Mouse (Mus musculus) heart, embryonic 16.5 days (tissue): ENCODE data around the gene Cpxm1. TPM values are rescaled to one million over a fixed set of nuclear protein-coding genes. Genes with fewer than 3 reads are reported as not detected.

Experiments
- ATAC-seq: fragments of 200-750 bp; cut with Nextera tagmentation; replicated peaks from 2 replicates; pipeline ENCODE4 v1.8.0; 2017; ENCODE audit warnings: moderate number of reproducible peaks; ENCODE audit not compliant: insufficient read depth, low FRiP score; ENCODE audit errors: extremely low read depth
- H3K27ac ChIP-seq: fragments of 300-500 bp; sonication (generic); 2 replicates; pipeline ENCODE4 v1.5.1; 2014; ENCODE audit warnings: mild to moderate bottlenecking, low read length, control low read depth, moderate library complexity
- H3K27me3 ChIP-seq: fragments of 300-500 bp; sonication (generic); 2 replicates; pipeline ENCODE4 v1.6.1; 2014; ENCODE audit warnings: low read length, mixed read lengths; ENCODE audit not compliant: control insufficient read depth, insufficient read depth
- H3K36me3 ChIP-seq: fragments of 300-500 bp; sonication (generic); 2 replicates; pipeline ENCODE4 v1.6.1; 2014; ENCODE audit not compliant: control insufficient read depth, insufficient read depth
- H3K4me1 ChIP-seq: fragments of 300-500 bp; sonication (generic); 2 replicates; pipeline ENCODE4 v1.6.1; 2014; ENCODE audit warnings: low read length, mixed read lengths; ENCODE audit not compliant: control insufficient read depth, insufficient read depth
- H3K4me2 ChIP-seq: fragments of 300-500 bp; sonication (generic); 2 replicates; pipeline ENCODE4 v1.6.1; 2014; ENCODE audit warnings: low read depth, mild to moderate bottlenecking, control low read depth, low read length
- H3K4me3 ChIP-seq: fragments of 300-500 bp; sonication (generic); 2 replicates; pipeline ENCODE4 v1.5.1; 2014; ENCODE audit warnings: mild to moderate bottlenecking, control low read depth, low read length
- H3K9ac ChIP-seq: fragments of 300-500 bp; sonication (generic); 2 replicates; pipeline ENCODE4 v1.6.1; 2014; ENCODE audit warnings: low read length, control low read depth
- H3K9me3 ChIP-seq: fragments of 300-500 bp; sonication (generic); replicated peaks from 2 replicates; pipeline ENCODE4 v1.6.1; 2016; ENCODE audit warnings: low read length; ENCODE audit not compliant: control insufficient read depth
- WGBS: fragments of 180-500 bp; shearing (Covaris S2); extraction: QIAGEN DNeasy Blood & Tissue Kit; methylation state at CpG from one replicate; pipeline ENCODE4 v1.1.7; 2014; 5-methylcytosine and 5-hydroxymethylcytosine counted together
- polyA plus RNA-seq: library from polyadenylated mRNA; unstranded; fragments of >200 nt; fragmentation: Nextera tagmentation; extraction: Ambion mirVana; gene quantifications from 2 replicates; pipeline ENCODE4 v1.2.1, GENCODE M21; 2015

The Cpxm1 gene
- polyA plus RNA-seq, 1 experiment from 2014 or later = 27.2 TPM

DNA sequence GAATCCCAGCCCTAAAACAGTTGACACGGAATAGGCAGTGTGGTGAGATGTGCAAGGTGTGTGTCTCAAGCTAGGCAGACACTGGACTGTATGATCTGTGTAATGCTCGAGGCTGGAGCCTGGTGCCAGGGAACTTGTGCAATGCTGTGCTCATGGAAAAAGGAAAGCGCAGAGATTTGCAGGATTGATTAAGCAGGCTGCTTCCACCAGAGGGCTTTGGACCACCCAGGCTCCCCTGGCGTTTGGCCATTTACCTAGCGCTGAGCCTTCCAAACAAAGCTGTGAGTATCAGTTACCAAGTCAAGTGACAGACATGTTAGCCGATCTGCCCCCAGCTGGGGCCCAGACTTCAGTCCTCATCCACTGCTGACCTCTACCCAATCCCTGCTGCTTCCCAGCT is 10.8 kb upstream of the Cpxm1 start:
- no peaks in the 10 kb centered on the region for H3K27me3 ChIP-seq
- no peak overlapping the region for H3K4me3 ChIP-seq
- no peaks in the 10 kb centered on the region for H3K9me3 ChIP-seq
- WGBS = 19% methylated on average over 6 of the region's 6 CpGs
- no peak; the same call in 1 of the 2 replicates for ATAC-seq
- H3K4me2 ChIP-seq = no peak overlapping the region
- no peak overlapping the region for H3K27ac ChIP-seq
- H3K9ac ChIP-seq = no peak overlapping the region
- no peaks in the 10 kb centered on the region for H3K4me1 ChIP-seq
- no peaks in the 10 kb centered on the region for H3K36me3 ChIP-seq

DNA sequence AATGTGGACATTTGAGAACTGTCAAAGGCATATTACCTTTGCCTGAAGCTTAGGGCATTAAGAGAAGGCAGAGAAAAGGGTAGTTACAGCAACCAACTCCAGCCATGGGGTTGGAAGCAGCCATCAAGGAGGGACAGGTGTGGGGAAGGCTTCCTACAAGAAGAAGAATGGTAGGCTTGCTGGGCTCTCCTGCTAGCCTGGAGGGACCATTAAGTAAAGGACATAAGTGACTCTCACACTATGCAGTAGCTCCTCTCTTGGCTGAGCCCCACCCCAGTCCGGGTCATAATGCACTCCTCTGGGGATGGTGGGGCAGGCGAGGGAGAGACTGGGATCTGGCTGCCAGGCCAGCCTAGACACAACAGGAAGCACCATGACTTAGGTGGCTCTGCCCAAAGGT is 8.8 kb upstream of the Cpxm1 start, which contains the start of gene Tmem239:
Gene Tmem239 (plus strand): TSS at position 301 of the 400 bp plus-strand sequence.
- 67% methylated on average over 2 of the region's 2 CpGs for WGBS
- no peaks in the 10 kb centered on the region for H3K4me1 ChIP-seq

DNA sequence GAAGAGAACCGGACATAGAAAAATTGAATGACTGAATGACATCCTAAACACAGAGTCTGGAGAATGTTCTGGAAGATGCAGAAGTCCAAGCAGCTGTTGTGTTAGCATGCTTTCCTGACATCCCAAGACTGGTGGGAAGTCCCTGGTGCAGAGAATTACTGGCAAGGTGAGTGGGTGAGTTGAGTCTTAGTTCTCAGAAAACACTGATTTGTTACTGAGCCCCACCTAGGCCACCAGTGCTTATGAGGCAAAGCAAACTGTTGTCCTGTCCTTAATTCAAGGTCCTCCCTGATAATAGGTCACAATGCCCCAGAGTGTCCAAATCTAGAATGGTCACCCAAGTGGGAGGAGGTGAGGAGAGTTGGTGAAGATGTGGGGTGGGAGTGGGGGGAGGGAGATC is 7.6 kb upstream of the Cpxm1 start, which contains the start of the genes Gm28372 and 1700020A23Rik:
Gene Gm28372 (plus strand): TSS at position 301 of the 400 bp plus-strand sequence.
Gene 1700020A23Rik (plus strand): TSS at position 321 of the 400 bp plus-strand sequence.
- no peak for ATAC-seq
- Histone ChIP-seq H3K36me3 (no peaks in the 10 kb centered on the region), H3K4me2 (no peak within 1 kb of the TSS), H3K4me3 (no peak within 1 kb of the TSS), H3K9me3 (no peaks in the 10 kb centered on the region), H3K9ac (no peak within 1 kb of the TSS), H3K4me1 (no peaks in the 10 kb centered on the region), H3K27me3 (no peaks in the 10 kb centered on the region), H3K27ac (no peak within 1 kb of the TSS)
- 82% methylated on average over 1 of the region's 1 CpGs for WGBS

More for the DNA sequence above, 8.8 kb upstream of the Cpxm1 start, which contains the start of gene Tmem239:
- no peak within 1 kb of the TSS for H3K27ac ChIP-seq
- H3K4me3 ChIP-seq = no peak within 1 kb of the TSS
- H3K9ac ChIP-seq = no peak within 1 kb of the TSS
- H3K27me3 ChIP-seq = no peaks in the 10 kb centered on the region
- H3K4me2 ChIP-seq = no peak within 1 kb of the TSS
- no peaks in the 10 kb centered on the region for H3K36me3 ChIP-seq
- ATAC-seq = no peak
- no peaks in the 10 kb centered on the region for H3K9me3 ChIP-seq

DNA sequence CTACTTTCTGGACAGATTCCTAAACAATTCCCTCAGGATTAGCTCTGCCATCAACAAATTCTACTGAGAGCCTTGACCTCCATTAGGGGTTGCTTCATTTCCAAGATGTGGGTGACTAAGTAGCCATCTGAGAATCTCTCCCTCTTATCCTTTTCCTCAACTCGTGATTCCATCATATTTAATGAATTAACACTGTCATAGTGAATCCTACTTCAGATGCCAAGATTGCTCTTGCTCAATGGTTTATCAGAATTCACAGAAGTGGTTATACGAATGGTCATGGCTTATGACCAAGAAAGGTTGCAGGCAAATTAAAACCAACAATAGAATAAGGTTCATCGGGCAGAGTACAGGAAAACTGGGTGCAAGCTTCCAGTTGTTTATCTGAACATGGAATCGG is 4.5 kb upstream of the Cpxm1 start:
- H3K27me3 ChIP-seq = peaks cover 14% of the 10 kb centered on the region
- H3K9me3 ChIP-seq = no peaks in the 10 kb centered on the region
- no peak for ATAC-seq
- 65% methylated on average over 4 of the region's 4 CpGs for WGBS
- no peaks in the 10 kb centered on the region for H3K36me3 ChIP-seq
- H3K9ac ChIP-seq = no peak overlapping the region
- peaks cover 4% of the 10 kb centered on the region for H3K4me1 ChIP-seq
- no peak overlapping the region for H3K27ac ChIP-seq
- H3K4me3 ChIP-seq = no peak overlapping the region
- H3K4me2 ChIP-seq = no peak overlapping the region

DNA sequence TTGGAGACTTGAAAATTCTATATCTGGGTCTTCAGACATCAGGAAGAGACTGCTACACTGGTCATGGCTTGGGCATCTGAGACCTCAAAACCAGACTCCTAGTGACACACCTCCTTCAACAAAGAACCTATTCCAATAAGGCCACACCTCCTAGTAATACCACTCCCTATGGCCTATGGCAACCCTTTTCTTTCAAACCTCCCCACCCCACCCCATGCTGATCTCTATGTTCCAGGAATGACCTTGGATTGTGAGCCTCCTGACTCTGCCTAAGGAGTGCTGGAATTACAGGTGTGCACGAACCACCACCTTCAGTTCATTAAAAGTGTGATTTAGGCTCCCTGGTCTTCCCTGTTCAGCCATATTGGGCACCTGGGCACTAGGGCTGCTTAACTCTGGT is 2.7 kb upstream of the Cpxm1 start:
- ATAC-seq = no peak
- Histone ChIP-seq H3K27ac (no peak overlapping the region), H3K9me3 (no peaks in the 10 kb centered on the region), H3K4me3 (no peak overlapping the region), H3K27me3 (peaks cover 20% of the 10 kb centered on the region), H3K36me3 (no peaks in the 10 kb centered on the region), H3K4me1 (peaks cover 4% of the 10 kb centered on the region), H3K9ac (no peak overlapping the region), H3K4me2 (no peak overlapping the region)
- 89% methylated on average over 1 of the region's 1 CpGs for WGBS

DNA sequence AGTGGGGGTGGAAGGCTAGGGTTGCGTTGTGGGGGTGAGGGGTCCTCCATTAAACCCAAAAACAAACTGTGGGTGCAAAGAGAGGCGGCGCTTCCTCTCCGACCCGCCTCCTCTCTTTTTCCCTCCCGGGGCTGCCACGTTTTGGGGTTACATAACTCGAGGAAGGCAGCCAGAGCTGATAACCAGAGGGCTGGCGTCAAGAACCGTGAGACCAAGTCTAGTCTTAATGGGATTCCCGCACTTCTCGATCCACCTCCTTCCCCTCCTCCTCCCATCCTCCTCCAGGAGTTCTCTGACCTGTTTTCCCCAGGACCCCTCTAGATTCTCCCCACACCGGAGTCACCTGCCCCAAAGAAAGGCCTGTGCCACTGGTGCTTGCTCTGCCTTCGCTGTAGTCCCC is 717 bp upstream of the Cpxm1 start:
- peaks cover 20% of the 10 kb centered on the region for H3K27me3 ChIP-seq
- H3K27ac ChIP-seq = no peak overlapping the region
- no peaks in the 10 kb centered on the region for H3K36me3 ChIP-seq
- H3K4me2 ChIP-seq = peak overlapping the region; percentile 98
- H3K9me3 ChIP-seq = no peaks in the 10 kb centered on the region
- H3K9ac ChIP-seq = peak overlapping the region; percentile 80
- peak overlapping the region; percentile 68 for H3K4me3 ChIP-seq
- ATAC-seq = no peak
- peaks cover 4% of the 10 kb centered on the region for H3K4me1 ChIP-seq
- WGBS = 15% methylated on average over 11 of the region's 14 CpGs

DNA sequence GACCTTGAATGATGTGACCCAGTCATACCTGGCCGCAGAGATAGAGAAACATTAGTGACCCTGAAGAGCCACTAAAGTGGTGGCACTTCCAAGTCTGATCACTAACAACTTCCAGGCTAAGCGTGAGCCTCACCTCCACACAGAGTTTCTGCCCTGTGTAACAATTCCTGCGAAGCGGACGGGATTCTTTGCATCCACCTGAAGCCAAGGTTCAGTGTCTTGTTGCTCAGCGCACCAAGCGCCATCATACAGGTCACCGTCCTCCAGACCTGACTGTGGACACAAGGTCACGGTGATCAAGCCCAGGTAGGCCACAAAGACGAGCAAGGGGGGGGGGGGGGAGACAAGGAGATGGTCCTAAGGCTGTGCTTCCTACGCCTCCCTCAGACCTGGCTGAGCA is 1.7 kb downstream of the Cpxm1 start:
- no peak overlapping the region for H3K27ac ChIP-seq
- no peak overlapping the region for H3K4me2 ChIP-seq
- no peaks in the 10 kb centered on the region for H3K9me3 ChIP-seq
- WGBS = 92% methylated on average over 11 of the region's 11 CpGs
- ATAC-seq = no peak
- no peaks in the 10 kb centered on the region for H3K36me3 ChIP-seq
- H3K27me3 ChIP-seq = peaks cover 20% of the 10 kb centered on the region
- no peak overlapping the region for H3K9ac ChIP-seq
- H3K4me1 ChIP-seq = peaks cover 4% of the 10 kb centered on the region
- no peak overlapping the region for H3K4me3 ChIP-seq

DNA sequence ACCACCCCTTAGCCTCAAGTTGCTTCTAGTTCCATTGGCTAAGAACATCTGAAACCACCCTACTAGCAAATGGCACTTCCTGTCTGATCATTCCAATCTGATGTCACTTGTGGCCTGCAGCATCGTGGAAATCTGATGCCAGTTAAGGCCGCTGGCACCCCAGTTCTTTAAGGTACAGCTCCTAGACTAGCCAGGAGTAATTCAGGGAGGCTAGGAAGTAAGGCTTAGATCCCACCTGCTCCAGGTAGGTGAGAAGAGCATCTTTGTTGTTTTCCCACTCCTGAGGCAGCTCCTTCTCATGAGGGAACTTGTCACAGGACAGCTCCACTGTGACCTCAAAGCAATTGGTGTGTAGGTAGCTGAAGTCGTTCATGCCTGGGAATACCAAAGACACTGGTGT is 4.5 kb downstream of the Cpxm1 start:
- peaks cover 9% of the 10 kb centered on the region for H3K27me3 ChIP-seq
- whole genome bisulfite sequencing = 75% methylated on average over 3 of the region's 3 CpGs

DNA sequence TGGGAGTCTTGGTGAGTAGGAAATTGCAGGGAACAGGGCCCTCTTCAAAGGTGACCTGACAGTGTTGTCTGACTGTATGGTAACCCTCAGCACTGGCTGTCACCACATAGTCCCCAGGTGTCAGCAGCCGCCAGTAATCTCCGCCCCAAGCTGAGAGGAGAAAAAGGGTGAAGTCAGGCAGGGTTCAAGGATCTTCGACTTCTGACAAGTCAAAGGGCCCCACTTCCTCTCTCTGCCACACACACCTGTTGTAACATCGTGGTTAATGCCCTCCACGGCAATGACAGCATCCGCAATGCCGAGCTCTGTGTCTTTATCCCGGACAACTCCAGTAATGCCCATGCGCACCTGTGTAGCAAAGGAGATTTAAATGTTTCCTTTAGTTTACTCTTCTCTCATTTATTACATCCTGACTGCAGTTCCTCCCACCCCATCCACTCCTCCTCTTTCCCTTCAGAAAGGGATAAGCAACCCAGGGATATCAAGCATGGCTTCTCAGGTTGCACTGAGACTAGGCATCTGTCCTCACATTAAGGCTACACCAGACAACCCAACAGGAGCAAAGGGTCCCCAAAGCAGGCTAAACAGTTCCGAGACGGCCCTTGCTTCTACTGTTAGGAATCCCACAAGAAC is 6.3 kb downstream of the Cpxm1 start:
- peak; percentile 65; the same call in 1 of the 2 replicates for ATAC-seq
- Histone ChIP-seq H3K27me3 (peaks cover 1% of the 10 kb centered on the region), H3K9ac (no peak overlapping the region), H3K4me3 (no peak overlapping the region), H3K4me1 (no peaks in the 10 kb centered on the region), H3K4me2 (no peak overlapping the region), H3K9me3 (no peaks in the 10 kb centered on the region), H3K36me3 (no peaks in the 10 kb centered on the region), H3K27ac (no peak overlapping the region)
- WGBS = 79% methylated on average over 11 of the region's 11 CpGs

More for the DNA sequence above, 4.5 kb downstream of the Cpxm1 start:
- Histone ChIP-seq H3K9me3 (no peaks in the 10 kb centered on the region), H3K27ac (no peak overlapping the region), H3K4me3 (no peak overlapping the region), H3K36me3 (no peaks in the 10 kb centered on the region), H3K9ac (no peak overlapping the region), H3K4me2 (no peak overlapping the region), H3K4me1 (peaks cover 2% of the 10 kb centered on the region)
- no peak for ATAC-seq
